Mouse (Mus musculus): ENCODE data around the gene Vwf.

The Vwf gene

DNA sequence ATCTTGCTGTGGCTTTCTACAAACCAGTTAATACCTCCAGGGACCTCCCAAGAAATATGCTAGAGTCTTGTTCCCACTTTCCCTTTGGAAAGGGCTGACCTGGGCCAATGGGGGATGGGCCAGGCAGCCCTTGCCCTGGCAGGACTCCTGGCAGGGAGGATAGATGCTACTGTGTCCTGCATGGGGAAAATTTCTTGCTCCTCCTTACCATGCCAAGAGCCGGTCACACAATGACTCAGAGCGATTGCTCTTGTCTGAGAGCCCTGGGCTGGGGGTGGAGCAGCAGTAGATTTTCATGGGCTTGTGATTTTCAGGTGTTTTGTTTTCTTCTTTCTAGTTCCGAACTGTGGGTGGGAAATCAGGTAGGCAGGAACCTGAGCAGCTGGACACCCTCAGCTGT, 39.0 kb downstream of the Vwf start:
- in situ Hi-C loops (cut with MboI, MseI): no loop called here

DNA sequence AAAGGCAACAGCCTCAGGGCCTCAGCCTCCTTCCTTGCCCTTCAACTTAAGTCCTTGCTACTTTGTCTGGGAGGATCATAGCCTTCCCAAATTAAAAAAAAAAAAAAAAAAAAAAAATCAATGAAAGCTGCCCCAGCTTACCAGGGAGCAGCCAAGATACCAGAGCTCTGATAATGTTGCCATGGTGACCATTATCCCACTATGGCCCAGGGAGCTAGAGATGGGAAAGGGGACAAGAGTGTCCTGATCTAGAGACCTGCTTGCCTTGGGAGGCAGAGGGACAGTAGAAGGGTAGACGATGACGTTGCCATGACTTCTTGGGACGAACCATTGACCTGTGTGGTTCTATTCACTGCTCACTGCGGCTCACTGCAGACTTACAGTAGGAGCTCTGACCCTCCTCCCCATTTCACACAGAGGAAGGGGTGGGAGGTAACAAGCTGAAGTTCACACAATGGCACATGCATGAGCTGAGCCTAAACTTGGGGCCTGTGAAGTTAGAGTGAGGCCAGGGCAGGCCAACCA, 39.5 kb downstream of the Vwf start:
- in situ Hi-C loops (cut with MboI, MseI): no loop called here

DNA sequence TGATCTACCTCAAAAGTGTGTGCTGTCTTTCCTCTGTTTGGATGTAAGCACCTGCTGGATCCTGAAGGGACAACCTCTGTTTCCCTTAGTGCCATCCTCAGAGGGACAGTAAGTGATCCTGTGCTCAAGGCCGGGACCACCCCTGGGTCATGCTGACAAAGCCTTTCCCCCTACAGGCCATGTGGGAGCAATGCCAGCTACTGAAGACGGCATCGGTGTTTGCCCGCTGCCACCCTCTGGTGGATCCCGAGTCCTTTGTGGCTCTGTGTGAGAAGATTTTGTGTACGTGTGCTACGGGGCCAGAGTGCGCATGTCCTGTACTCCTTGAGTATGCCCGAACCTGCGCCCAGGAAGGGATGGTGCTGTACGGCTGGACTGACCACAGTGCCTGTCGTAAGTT, 41.7 kb downstream of the Vwf start:
- in situ Hi-C loops (cut with MboI, MseI): no loop called here

DNA sequence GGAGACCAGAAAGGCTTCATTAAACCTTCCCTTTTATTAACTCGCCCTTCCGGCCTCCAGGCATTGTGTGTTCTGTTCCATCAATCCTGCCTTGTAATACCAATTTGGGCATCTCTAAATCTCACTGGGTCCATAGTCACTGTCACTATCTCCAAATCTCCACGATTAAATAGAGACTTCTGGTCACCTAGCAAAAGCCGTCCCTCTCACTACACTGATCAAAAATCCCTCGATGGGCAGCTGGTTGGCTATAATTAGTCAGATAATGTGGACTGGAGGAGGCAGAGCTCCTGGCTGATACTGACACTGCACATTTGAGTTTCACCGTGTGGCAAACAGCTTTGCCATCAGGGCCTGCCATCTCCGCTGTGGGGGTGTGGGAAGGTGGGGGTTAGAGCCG, 42.5 kb downstream of the Vwf start:
- in situ Hi-C loops (cut with MboI, MseI): no loop called here

DNA sequence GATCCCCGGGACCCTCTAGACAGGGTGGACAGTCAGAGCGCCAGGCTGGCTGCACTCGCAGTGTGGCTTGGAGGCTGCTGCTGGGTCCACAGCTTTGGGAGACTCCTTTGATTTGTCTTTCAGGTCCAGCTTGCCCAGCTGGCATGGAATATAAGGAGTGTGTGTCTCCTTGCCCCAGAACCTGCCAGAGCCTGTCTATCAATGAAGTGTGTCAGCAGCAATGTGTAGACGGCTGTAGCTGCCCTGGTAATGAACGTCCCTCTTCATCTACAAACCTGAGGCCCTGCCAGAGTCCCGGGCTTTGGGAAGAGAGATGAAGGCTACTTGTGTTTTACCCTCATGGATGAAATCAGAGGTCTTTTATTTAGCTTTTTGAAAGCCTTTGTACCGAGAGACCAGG, 43.5 kb downstream of the Vwf start:
- in situ Hi-C loops (cut with MboI, MseI): loop anchor here in 1 of 2 experiments (5.0 kb wide), 1 partner anchor 68 kb away; no protein-coding TSS in a partner anchor

DNA sequence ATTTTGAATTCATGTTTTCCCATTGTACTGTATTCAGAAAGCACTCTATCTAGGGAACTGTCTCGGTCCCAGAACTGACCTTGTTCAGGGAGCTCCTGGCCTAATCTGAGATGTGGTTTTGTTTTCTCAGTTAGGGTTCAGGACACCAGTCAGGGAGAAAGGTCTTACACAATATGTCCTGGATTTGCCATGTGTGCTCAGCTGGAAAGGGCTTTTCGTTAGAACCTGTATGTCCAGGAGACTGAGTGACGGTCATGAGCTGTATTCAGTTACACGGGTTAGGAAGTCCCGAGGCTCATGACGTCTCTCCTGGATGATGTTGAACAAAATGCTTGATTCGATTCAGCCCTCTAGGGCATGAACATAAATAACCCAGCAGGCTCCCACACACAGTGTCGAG, 43.9 kb downstream of the Vwf start:
- in situ Hi-C loops (cut with MboI, MseI): loop anchor here in 1 of 2 experiments (5.0 kb wide), 1 partner anchor 68 kb away; no protein-coding TSS in a partner anchor

DNA sequence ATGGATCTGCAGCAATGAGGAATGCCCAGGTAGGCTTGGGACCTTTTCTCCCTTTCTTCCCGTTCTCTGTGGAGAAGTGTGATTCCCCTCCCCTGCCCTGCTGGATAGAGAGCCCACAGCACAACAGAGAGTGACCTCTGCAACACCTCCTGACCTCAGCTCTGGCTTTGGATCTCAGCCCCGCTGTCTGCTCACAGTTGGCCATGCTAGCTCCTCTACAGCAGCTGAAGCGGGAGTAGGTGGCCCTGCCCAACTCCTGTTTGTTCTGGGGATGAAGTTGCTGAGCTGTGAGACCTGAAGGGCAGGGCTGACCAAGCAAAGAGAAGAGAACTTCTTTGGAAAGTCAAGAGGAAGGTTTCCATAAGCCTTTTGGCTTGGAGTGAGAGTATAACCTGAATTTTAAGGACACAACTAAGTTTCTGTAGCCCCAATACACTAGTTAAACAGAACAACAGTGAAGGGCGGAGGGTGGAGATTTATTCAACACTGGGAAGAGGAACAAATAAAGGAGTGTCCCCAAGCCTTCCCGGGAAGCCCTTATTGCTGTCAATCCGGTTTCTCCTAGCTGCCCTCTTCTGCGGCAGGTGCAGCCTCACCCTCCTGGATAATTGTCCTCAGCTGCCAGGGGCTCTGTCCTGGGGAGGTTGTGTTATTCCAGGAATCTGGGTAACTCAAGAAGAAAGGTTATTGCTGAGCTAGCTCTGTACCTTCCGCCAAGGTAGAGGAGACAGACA, 45.2 kb downstream of the Vwf start:
- in situ Hi-C loops (cut with MboI, MseI): loop anchor here in 1 of 2 experiments (5.0 kb wide), 1 partner anchor 70 kb away; no protein-coding TSS in a partner anchor

DNA sequence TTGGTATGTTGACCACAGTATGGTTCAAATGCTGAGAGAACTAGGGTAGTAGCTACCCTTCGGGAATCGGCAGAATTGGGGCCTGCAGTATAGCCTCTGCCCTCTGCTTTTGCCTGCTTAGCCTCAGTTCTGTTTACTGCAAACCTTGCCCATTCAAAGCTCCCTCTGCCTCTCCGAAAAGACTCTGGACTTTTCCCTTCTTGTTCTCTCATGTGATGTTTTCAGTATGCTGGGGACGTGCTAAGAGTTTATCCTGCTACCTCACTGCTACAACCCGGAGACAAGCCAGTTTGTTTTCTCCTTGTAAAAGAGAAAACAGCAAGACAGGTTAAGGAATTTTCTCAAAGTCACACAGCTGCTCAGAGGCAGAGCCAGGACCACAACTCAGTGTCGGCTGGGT, 46.0 kb downstream of the Vwf start:
- in situ Hi-C loops (cut with MboI, MseI): loop anchor here in 1 of 2 experiments (5.0 kb wide), 1 partner anchor 70 kb away; no protein-coding TSS in a partner anchor

DNA sequence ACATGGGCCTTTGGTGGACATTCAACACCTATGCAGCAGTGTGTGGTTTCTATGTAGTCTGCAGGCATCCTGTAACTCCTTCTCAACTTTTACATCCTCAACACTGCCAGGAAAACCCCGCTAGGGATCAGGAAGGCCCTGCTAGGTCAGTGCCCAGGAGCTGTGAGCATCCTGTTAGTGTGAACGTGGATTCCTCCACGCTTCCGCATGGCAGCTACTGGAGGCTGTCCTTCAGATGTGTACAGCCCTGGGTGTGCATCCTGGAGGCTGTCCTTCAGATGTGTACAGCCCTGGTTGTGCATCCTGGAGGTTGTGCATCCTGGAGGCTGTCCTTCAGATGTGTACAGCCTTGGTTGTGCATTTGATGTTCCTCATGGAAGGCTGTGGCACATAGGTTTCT, 47.7 kb downstream of the Vwf start:
- in situ Hi-C loops (cut with MboI, MseI): loop anchor here in 1 of 2 experiments (5.0 kb wide), 1 partner anchor 72 kb away; no protein-coding TSS in a partner anchor

DNA sequence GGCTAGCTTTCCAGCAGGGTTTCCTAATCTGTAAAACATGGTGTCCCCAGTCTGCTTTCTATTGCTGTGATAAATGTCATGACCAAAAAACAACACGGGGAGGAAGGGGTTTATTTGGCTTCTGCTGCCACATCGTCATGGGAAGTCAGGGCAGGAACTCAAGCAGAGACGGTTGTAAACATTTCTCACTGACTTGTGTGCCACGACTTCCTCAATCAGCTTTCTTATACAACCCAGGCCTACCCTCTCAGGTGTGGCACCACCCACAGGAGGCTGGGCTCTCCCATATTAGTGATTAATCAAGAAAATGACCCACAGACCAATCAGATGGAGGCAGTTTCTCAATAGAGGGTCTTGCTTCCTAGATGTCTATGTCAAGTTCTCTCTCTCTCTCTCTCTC, 48.3 kb downstream of the Vwf start:
- in situ Hi-C loops (cut with MboI, MseI): loop anchor here in 1 of 2 experiments (5.0 kb wide), 1 partner anchor 73 kb away; no protein-coding TSS in a partner anchor

DNA sequence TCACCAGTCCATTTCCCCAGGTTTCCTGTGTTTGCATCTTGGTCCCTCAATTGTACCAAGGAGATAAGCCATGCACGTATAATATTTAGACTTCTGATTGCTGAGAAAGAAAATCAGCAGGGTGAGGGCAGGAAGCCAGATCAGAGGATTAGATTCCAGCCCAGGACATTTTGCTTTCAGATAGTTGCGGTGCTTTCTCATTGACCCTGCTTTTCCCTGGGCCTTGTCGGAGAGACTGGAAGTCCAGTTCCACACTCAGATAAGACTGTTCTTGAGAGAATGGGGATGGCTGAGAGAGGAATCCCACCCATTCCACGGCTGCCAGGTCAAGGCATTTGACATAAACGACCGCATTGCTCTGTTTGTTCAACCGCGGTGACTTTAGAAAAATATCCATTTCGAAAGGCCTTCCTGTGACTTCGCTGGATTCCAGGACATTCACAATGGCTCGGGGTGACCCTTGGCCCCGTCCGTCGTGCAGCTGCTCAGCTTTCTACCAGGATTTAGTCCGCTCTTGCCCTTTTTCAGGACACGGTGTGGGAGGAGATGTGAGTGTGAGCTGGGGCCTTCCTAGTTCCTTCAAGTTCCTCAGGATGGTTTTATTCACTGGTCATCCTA, 50.2 kb downstream of the Vwf start:
- in situ Hi-C loops (cut with MboI, MseI): no loop called here

DNA sequence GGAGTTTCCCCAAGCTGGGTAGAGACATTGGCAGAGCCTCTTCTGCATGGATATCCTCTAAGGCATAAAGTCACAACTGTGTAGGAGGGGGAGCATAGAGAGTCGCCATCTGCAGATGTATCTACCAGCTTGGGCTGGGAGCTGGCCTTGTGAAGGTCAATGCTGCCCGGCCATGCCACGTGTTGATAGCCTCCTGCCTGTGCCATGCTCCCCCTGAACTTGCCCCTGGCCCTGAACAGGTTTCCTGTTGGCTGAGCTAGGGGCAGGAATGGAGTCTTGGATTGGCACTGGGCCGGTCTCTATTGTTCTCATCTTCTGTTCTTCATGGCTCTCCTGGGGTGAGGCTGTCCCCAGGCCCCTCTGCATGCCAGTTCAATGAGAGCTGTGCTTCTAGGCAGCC, 51.1 kb downstream of the Vwf start:
- in situ Hi-C loops (cut with MboI, MseI): no loop called here

DNA sequence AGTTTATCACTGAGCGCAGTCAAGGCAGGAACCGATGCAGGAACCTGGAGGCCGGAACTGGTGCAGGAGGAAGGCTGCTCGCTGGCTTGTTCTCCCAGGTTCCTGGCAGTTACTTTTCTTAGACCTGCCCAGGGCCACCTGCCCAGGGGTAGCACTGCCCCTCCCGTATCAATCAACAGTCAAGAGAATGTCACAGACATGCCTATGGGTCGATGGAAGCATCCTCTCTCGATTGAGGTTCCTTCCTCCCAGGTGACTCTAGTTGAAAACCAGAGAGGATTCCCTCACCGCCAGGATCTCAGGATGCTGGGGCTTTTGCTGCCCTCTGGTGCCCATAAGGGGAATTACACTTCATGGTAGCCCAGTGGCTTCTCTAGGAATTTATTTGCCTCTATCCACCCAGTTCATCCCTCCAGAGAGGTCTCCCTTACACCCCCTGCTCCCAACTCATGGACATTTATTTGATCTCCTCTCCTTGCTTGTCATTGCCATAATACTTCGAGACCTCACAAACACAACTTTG, 53.5 kb downstream of the Vwf start:
- in situ Hi-C loops (cut with MboI, MseI): loop anchor here (5.0 kb wide), 4 partner anchors 58 to 178 kb away; no protein-coding TSS in a partner anchor

DNA sequence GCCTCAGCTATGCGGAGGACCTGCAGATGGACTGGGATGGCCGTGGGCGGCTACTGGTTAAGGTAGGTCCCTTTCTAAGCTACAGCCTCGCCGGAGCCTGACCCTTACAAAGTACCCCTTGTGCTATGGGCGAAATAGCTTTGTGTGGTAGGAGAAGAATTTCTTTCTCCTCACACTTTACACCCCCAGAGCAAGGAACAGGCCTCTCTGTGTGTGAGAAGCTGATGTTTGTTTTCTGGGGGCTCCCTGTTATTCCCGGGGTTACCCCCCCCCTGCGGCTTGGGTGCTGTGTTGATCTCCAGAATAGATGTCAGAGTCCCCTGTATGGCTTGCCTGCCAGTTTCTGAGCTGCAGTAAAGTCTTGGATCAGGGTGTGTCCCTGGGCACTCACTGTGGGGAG, 54.1 kb downstream of the Vwf start:
- in situ Hi-C loops (cut with MboI, MseI): loop anchor here (5.0 kb wide), 4 partner anchors 58 to 178 kb away; no protein-coding TSS in a partner anchor

DNA sequence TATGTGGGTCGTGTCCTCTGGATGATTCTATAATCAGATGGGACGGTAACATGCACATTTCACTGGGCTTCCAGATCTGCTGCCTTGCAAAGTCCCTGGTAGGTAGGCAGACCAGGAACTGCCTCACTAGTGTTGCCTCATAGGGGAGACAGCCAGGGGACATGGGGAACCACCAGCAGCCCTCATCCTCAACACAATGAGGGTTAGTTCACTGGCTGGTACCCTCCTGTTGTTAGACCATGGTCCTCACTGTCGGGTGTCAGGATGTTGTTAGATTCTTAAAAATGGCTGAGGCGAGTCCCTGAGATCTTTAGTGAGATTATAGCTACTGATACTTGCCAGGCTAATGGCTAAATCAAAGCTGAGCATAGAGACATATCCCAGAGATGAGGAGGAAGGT, 54.6 kb downstream of the Vwf start:
- in situ Hi-C loops (cut with MboI, MseI): loop anchor here (5.0 kb wide), 4 partner anchors 59 to 179 kb away; no protein-coding TSS in a partner anchor

DNA sequence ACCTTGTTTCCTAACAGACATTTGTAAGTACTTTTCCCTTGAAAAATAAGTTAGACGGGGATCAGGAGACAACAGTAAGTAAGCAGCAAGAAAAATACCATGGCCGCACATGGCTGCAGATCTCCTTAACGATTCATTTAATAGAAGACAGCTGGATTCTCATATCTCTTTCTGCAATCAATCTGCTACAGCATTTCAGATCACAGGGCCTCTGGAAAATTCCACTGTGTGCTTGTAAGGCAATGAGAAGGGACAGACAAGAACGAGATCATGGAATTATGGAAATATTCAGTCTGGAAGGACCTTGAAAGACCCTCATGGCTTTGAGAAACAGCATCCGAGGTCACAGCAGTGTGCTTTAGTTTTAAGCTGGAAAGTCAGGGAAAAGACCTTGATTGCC, 55.2 kb downstream of the Vwf start:
- in situ Hi-C loops (cut with MboI, MseI): loop anchor here (5.0 kb wide), 4 partner anchors 59 to 179 kb away; no protein-coding TSS in a partner anchor

DNA sequence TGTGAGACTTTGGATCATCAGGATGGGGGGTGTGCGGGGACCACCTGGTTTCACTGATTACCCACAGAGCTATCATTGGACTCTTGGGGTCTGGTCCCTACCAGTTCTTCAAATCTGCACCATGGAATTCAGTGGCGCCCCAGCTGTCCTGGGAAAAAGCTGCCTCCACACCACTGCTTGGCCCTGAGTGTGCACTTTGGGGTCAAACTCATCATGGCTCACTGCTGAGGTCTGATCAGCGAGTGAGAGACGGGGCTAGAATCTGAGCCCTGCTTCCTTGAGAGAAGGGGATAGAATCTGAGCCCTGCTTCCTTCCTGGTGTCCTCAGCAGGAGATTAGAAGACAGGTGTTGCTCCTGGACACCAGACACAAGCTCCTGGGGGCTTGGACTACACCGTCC, 55.8 kb downstream of the Vwf start:
- in situ Hi-C loops (cut with MboI, MseI): loop anchor here (5.0 kb wide), 4 partner anchors 60 to 180 kb away; no protein-coding TSS in a partner anchor

DNA sequence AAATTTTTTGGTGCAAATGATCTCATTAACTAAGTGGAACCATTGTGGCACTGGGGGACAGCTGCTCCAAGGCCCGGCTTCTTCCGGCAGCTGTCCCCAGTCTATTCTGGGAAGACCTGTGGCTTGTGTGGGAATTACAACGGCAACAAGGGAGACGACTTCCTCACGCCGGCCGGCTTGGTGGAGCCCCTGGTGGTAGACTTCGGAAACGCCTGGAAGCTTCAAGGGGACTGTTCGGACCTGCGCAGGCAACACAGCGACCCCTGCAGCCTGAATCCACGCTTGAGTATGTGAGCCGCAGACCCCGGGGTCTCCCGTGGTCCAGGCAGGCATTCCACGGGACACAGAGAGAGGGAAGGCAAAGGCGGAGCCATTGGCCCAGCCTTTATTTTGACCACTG, 56.7 kb downstream of the Vwf start:
- in situ Hi-C loops (cut with MboI, MseI): loop anchor here (5.0 kb wide), 4 partner anchors 61 to 181 kb away; no protein-coding TSS in a partner anchor

DNA sequence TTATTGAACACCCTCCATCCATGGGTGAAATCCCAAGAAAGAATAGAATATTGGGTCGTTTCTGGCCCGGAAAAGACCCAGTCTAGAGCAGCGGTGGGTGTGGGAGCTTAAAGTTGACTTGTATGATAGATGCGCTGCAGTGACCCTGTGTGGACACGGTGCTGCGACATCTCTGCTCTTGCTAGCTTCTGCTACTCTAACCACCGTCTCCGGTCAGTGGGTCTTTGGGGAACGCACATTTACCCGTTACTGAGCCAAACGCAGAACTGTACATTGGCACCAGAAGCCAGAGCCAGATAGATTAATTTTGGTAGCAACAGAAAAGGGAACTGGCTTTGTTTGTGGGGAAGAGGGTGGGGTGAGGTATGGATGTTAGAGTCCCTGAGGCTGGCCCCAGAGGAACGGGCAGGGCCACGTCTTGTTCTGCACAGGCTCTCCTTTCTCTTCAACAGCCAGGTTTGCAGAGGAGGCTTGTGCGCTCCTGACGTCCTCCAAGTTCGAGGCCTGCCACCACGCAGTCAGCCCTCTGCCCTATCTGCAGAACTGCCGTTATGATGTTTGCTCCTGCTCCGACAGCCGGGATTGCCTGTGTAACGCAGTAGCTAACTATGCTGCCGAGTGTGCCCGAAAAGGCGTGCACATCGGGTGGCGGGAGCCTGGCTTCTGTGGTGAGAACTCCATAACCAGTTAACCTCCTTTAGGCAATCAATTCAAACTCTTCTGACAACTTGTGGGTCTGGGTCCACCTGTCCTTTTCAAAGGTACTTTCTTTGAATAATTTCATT, 57.3 kb downstream of the Vwf start:
- in situ Hi-C loops (cut with MboI, MseI): loop anchor here (5.0 kb wide), 4 partner anchors 62 to 182 kb away; no protein-coding TSS in a partner anchor

DNA sequence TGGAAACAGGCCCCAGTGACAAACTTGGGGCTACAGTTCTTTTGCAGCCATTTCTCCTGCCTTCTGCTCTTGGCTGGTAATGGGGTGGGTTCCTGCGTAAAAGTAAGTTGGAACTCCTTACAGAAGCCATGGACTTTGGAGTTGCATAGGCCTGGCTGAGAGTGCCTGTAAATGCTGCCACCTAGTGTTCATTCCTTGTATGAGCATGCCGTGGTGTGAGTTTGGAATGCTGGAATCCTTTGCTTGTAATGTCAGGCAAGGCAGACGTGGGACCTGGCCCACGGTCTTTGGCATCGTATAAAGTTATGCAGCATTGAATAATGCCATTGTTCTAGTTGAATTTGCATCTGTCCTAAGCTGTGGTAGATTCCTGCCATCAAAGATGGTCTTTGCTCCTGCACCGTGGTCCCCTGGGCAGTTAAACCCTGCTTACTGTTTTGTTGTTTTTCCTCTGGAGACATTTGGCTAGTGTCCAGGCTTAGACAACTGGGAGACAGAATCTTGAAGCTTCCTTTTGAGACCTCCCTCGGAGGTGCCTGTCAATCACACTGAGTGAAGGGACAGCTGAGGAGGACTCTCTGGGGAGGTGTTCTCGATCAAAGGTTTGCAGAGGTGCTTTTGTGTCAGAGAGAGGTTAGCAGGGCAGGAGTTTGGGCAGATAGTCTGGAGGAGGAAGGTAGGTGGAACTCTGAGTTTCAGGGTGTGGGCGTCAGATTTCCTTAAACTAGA, 58.1 kb downstream of the Vwf start:
- in situ Hi-C loops (cut with MboI, MseI): loop anchor here (5.0 kb wide), 4 partner anchors 62 to 182 kb away; no protein-coding TSS in a partner anchor
